Mouse (Mus musculus) limb, embryonic 10.5 days (tissue): ENCODE results near the gene Pax7. TPM values are rescaled to one million over a fixed set of nuclear protein-coding genes. Genes with fewer than 3 reads are reported as not detected.

ENCODE experiments used
- DNase-seq: peaks from one replicate; pipeline ENCODE4 v3.0.0-alpha.2; 2017; ENCODE audit warnings: low spot score
- H3K27ac ChIP-seq: fragments of 300-500 bp; sonication (generic); 2 replicates; pipeline ENCODE4 v1.5.1; 2016; ENCODE audit warnings: mild to moderate bottlenecking
- H3K27me3 ChIP-seq: fragments of 300-500 bp; sonication (generic); 2 replicates; pipeline ENCODE4 v1.6.1; 2016; ENCODE audit warnings: low read depth, mild to moderate bottlenecking; ENCODE audit not compliant: poor library complexity, severe bottlenecking
- H3K36me3 ChIP-seq: fragments of 300-500 bp; sonication (generic); 2 replicates; pipeline ENCODE4 v1.6.1; 2016; ENCODE audit warnings: mild to moderate bottlenecking, moderate library complexity
- H3K4me1 ChIP-seq: fragments of 300-500 bp; sonication (generic); 2 replicates; pipeline ENCODE4 v1.6.1; 2016
- H3K4me3 ChIP-seq: fragments of 300-500 bp; sonication (generic); 2 replicates; pipeline ENCODE4 v1.5.1; 2016; ENCODE audit warnings: mild to moderate bottlenecking, moderate library complexity
- H3K9me3 ChIP-seq: fragments of 300-500 bp; sonication (generic); replicated peaks from 2 replicates; pipeline ENCODE4 v1.6.1; 2016; ENCODE audit warnings: mild to moderate bottlenecking
- WGBS: fragments of 180-500 bp; shearing (Covaris S2); methylation state at CpG from one replicate; pipeline ENCODE4 v1.1.7; 2016; 5-methylcytosine and 5-hydroxymethylcytosine counted together
- polyA plus RNA-seq: library from polyadenylated mRNA; unstranded; fragments of >200 nt; fragmentation: Nextera tagmentation; extraction: Ambion mirVana; gene quantifications from 2 replicates; pipeline ENCODE4 v1.2.1, GENCODE M21; 2016

Gene Pax7
- polyA plus RNA-seq, 1 experiment from 2014 or later, result 0.14 TPM

DNA sequence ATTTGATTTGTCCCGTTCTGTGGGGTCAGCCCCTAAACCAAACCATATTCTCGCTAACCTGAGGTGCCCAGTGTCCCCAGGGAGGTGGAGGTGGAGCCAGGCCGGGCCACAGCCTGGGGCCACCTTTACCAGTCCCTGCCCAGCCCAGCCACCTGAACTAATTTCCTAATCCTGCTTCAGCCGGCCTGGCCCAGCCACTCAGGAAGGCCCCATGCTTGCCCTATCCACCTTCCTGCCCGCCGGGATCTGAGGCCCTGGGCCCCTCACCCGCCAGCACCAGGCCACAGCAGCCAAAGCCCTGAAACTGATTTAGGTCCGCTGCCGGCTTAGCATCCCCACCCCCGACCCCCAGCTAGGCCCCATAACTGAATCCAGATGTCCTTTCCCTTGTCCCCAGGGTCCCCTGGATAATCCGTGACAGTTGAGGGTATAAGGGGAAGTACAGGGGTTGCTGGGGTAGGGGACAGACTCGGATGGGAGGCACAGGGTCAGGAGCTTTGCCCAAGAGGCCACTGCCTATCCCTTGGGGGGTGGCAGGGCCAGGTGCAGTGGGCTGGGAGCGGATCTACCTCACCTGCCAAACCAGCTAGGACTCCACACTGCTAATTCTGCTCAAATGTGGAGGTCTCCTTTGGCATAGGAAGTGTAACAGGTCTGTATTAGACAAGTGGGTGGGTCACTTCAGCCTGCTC is 117.9 kb downstream of the Pax7 start:
- 18% methylated on average over 13 of the region's 13 CpGs for WGBS
- peaks cover 30% of the 10 kb centered on the region for H3K4me1 ChIP-seq
- peaks cover 40% of the 10 kb centered on the region for H3K27me3 ChIP-seq
- H3K27ac ChIP-seq, result peak overlapping the region; percentile 78
- H3K36me3 ChIP-seq, result no peaks in the 10 kb centered on the region
- no peaks in the 10 kb centered on the region for H3K9me3 ChIP-seq
- peak; percentile 73 for DNase-seq
- H3K4me3 ChIP-seq, result 0 out of 2 replicates have a peak overlapping the region, but pooled peaks have one; percentile 12

DNA sequence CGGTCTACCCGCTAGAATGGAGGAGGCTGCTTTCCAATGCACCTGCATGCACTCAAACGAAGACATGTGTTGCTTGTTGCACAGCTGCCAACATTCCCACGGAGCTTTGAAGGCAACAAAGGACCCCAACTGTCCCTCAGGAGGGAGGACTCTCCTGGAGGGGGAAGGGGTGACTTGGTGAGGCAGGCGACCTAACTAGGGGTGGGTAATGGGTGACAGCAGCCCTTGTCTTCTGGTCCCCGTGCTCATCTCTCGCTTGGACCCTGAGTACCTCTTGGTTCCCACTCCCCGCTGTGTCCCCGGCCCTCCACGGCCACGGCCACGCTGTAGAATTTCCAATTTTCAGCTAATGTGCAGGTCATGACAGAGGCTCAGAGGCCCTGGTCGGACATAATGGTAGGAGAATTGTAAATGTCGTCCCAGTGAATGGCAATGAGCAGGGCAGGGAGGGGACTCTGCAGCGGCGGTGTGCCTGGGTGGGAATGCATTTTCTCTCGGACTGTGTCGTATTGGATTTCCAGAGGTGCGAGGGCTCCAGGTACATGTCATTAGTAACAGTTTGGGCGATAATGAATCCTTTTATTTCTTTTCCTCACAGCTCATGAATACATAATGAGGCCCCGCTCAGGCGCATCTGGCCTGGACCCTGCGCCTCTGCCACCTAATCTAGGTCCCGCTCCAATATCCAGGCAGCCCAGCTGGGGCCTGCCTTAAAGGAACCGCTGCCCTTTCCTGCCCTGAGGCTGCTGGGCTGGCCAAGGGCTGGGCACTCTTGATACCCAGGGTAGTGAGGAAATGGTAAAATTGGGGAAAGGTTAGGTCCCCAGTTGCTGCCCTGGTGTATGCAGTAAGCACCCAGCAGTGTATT is 122.6 kb downstream of the Pax7 start:
- no peak overlapping the region for H3K4me3 ChIP-seq
- 45% methylated on average over 25 of the region's 25 CpGs for WGBS
- peaks cover 63% of the 10 kb centered on the region for H3K27me3 ChIP-seq
- H3K4me1 ChIP-seq, result peaks cover 27% of the 10 kb centered on the region
- no peak for DNase-seq
- no peak overlapping the region for H3K27ac ChIP-seq
- no peaks in the 10 kb centered on the region for H3K36me3 ChIP-seq
- H3K9me3 ChIP-seq, result no peaks in the 10 kb centered on the region

DNA sequence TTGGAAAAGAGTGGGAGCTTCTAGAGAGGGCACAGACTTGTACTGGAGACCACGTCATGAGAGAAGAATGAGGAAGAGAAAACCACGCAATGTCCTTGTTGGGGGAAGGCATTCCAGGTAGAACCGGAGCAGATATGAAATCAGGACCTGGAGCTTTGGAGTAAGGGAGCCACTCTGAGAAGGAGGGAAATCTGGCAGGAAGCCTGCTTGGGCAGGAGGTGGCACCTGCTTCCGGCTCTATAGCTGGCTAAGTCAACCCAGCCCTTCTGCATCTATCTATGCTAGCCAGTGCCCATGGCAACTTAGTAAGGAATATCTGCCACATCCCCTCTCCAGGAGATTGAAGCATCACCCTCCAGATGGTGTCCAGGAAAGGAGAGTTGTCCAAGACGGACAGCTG is 127.3 kb downstream of the Pax7 start:
- no peak for DNase-seq
- Histone ChIP-seq H3K27ac (no peak overlapping the region), H3K36me3 (no peaks in the 10 kb centered on the region), H3K4me3 (no peak overlapping the region), H3K9me3 (no peaks in the 10 kb centered on the region), H3K4me1 (peaks cover 8% of the 10 kb centered on the region), H3K27me3 (peaks cover 40% of the 10 kb centered on the region)
- 88% methylated on average over 5 of the region's 5 CpGs for WGBS

DNA sequence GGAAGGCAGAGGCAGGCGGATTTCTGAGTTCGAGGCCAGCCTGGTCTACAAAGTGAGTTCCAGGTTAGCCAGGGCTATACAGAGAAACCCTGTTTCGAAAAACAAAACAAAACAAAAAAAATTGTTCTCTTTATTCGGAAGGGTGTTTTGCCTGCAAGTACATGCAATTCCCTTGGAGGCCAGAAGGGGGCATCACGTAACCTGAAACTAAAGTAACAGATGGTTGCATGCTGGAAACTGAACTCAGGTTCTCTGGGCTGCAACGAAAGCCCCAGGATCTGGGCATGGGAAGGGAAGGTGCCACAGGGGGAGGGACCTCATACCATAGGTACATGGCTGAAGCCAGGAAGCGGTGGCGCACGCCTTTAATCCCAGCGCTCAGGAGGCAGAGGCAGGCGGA is 129.9 kb downstream of the Pax7 start:
- H3K4me3 ChIP-seq, result no peak overlapping the region
- no peaks in the 10 kb centered on the region for H3K9me3 ChIP-seq
- H3K27me3 ChIP-seq, result peaks cover 34% of the 10 kb centered on the region; the same call in 1 of the 2 replicates
- DNase-seq, result no peak
- WGBS, result 79% methylated on average over 11 of the region's 11 CpGs
- peaks cover 2% of the 10 kb centered on the region for H3K4me1 ChIP-seq
- H3K36me3 ChIP-seq, result no peaks in the 10 kb centered on the region
- no peak overlapping the region for H3K27ac ChIP-seq

DNA sequence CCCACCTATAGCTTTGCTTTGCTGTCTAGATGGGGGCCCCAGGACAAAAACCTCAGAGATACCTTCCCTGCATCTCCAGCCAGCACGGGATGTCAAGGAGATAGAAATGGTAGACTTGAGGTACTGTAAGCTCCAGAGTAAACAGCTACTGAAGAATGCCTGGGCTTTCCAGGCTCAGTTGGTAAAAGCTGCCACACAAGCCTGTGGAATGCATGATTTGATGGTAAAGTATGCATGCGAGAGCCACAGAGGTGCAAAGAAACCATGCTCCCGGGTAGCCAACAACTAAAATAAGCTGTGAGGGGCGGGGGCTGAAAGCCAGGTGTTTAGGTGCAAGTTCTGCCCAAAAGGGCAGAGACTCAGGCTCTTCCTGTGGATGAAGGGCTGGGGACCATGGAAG is 130.4 kb downstream of the Pax7 start:
- no peak overlapping the region for H3K4me3 ChIP-seq
- peaks cover 8% of the 10 kb centered on the region for H3K4me1 ChIP-seq
- 65% methylated on average over 4 of the region's 4 CpGs for WGBS
- peaks cover 34% of the 10 kb centered on the region for H3K27me3 ChIP-seq
- no peaks in the 10 kb centered on the region for H3K36me3 ChIP-seq
- no peak for DNase-seq
- H3K9me3 ChIP-seq, result no peaks in the 10 kb centered on the region
- H3K27ac ChIP-seq, result no peak overlapping the region

DNA sequence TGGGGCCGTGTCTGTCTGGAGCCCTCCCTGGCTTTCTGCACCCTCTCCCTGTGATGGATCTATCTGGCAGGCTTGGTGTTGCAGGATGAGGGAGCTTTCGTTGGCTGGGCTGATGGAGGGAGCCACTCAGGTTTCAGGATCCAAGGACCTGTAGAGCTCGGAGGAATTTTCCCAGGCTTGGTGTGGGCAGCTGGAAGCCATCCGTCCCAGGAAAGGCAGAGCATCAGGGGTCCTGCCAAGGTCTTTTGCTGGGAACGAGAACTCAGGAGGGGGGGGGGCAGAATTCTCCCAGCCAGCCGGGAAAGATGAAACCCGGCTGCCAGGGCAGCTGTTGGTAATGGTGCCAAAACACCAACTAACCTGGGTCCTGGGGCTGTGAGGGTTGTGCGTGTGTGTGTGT is 134.7 kb downstream of the Pax7 start:
- H3K36me3 ChIP-seq, result no peaks in the 10 kb centered on the region
- H3K27ac ChIP-seq, result no peak overlapping the region
- no peak for DNase-seq
- no peak overlapping the region for H3K4me3 ChIP-seq
- H3K27me3 ChIP-seq, result peaks cover 52% of the 10 kb centered on the region
- H3K9me3 ChIP-seq, result no peaks in the 10 kb centered on the region
- H3K4me1 ChIP-seq, result peaks cover 15% of the 10 kb centered on the region
- 57% methylated on average over 8 of the region's 8 CpGs for WGBS

DNA sequence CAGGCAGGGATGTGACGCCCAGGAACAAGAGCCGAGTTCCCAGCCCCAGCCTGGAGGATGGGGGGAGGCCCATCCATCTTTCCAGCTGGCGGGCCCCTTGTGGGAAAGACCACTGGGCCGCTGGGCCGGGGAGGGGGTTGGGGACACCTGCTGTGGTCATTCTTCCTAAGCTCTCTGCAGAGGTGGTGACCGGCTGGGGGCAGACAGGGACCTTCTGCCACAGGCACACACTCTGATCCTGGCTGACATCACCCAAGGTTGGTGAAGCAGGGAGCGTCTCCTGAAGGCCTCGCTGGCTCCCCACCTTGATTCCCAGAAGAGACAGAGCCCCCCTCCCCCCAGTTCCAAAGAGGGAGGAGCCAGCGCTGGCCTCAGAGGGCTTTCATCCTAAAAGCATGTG is 135.6 kb downstream of the Pax7 start:
- Histone ChIP-seq H3K4me3 (no peak overlapping the region; the same call in 1 of the 2 replicates), H3K9me3 (no peaks in the 10 kb centered on the region), H3K4me1 (peaks cover 15% of the 10 kb centered on the region), H3K27me3 (peaks cover 61% of the 10 kb centered on the region), H3K27ac (peak overlapping the region; percentile 36; the same call in 1 of the 2 replicates), H3K36me3 (no peaks in the 10 kb centered on the region)
- peak; percentile 48 for DNase-seq
- 2% methylated on average over 9 of the region's 9 CpGs for WGBS

DNA sequence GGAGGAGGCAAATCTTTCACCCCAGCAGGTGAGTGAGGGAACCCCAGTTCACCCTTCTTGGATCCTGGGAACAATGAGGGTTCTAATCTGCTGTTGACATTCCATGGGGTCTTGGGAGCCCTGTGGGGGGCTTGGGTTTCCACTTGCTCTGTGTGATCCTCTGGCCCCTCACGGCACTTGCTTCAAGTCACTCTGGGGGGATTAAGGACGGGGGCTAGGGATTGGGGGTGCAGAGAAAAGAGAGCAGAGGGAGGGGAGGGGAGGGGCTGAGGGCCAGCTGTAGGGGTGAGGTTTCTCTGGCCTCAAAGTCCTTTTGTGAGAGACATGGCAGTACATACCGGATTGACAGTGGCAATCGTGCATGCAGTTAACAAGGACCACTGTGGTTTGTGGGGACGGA is 140.0 kb downstream of the Pax7 start:
- Histone ChIP-seq H3K27ac (no peak overlapping the region), H3K27me3 (peaks cover 86% of the 10 kb centered on the region), H3K4me3 (no peak overlapping the region), H3K4me1 (peaks cover 20% of the 10 kb centered on the region), H3K9me3 (no peaks in the 10 kb centered on the region), H3K36me3 (no peaks in the 10 kb centered on the region)
- DNase-seq, result no peak
- WGBS, result 60% methylated on average over 5 of the region's 5 CpGs

DNA sequence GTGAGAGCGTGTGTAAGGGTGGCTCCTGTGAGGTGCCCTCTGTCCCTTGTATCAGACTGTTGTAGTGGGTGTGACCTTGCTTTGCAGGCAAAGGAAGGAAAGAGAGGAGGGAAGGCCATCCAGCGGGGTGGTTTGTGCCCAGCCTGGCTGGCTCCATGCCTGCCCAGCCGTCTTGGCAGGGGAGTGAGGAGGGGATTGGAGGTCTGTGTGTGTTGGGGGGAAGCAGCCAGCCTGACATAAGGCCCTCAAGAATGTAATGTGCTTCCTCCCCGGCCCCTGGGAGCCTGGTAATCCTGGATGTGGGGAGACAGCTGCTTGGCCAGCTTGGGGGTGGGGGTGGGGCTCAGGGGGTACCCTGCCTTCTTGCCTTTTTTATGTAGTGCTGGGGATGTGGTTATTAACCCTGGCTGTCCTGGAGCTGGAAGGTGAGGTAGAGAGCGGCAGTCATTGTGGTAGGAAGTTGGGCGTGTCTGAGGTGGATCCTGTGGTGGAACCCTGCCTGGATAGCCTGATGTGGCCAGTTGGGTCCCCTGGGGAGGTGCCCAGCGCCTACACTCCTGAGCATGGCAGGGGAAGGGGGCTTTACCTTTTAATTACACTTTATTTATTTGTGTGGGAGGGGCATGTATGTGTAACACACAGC is 143.6 kb downstream of the Pax7 start:
- H3K27ac ChIP-seq, result no peak overlapping the region
- H3K9me3 ChIP-seq, result no peaks in the 10 kb centered on the region
- WGBS, result 38% methylated on average over 7 of the region's 7 CpGs
- H3K4me1 ChIP-seq, result peaks cover 9% of the 10 kb centered on the region; the same call in 1 of the 2 replicates
- H3K36me3 ChIP-seq, result no peaks in the 10 kb centered on the region
- peaks cover 83% of the 10 kb centered on the region for H3K27me3 ChIP-seq
- H3K4me3 ChIP-seq, result no peak overlapping the region
- DNase-seq, result no peak

DNA sequence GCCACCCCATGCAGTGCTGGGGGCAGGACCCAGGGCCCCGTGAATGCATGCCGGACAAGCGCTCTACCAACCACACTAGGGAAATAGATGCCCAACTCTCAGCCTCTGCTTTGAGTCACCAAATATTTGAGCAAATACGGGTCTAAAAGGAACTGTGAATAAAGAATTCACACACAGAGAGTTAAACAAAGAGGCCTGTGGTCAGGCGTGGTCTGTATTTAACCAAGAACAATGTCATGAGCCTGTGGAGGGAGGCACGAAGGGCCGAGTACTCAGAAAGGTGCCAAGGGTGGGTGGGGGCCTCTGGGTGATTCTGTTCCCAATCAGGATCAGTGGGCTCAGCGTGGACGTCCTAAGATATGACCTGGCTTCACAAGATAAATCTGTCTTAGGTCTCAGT is 145.3 kb downstream of the Pax7 start:
- DNase-seq, result no peak
- no peak overlapping the region for H3K27ac ChIP-seq
- no peaks in the 10 kb centered on the region for H3K36me3 ChIP-seq
- H3K4me1 ChIP-seq, result peaks cover 9% of the 10 kb centered on the region; the same call in 1 of the 2 replicates
- H3K27me3 ChIP-seq, result peaks cover 66% of the 10 kb centered on the region
- H3K4me3 ChIP-seq, result no peak overlapping the region
- H3K9me3 ChIP-seq, result no peaks in the 10 kb centered on the region
- 77% methylated on average over 9 of the region's 9 CpGs for WGBS
